Mouse (Mus musculus) heart, postnatal 25 days (tissue): ENCODE measurements at regions not wholly inside any gene's neighbourhood (a gene's known extent, or its start where the extent isn't known, plus 50 kb on each side); places are given as distances from the start of the nearest gene placed in this dataset.
"Not testable (repeated sequence)": the region's sequence is repeated elsewhere in the genome, so short reads cannot be mapped to it uniquely, and the experiment has no call there.

Experiments
- DNase-seq: peaks from one replicate; pipeline ENCODE4 v3.0.0; 2022; ENCODE audit warnings: low spot score
- intact Hi-C: fragments of 180-260 bp; cut with DNase I; formaldehyde crosslinking; loops from one replicate; pipeline ENCODE4 v1.15.1; 2025

DNA sequence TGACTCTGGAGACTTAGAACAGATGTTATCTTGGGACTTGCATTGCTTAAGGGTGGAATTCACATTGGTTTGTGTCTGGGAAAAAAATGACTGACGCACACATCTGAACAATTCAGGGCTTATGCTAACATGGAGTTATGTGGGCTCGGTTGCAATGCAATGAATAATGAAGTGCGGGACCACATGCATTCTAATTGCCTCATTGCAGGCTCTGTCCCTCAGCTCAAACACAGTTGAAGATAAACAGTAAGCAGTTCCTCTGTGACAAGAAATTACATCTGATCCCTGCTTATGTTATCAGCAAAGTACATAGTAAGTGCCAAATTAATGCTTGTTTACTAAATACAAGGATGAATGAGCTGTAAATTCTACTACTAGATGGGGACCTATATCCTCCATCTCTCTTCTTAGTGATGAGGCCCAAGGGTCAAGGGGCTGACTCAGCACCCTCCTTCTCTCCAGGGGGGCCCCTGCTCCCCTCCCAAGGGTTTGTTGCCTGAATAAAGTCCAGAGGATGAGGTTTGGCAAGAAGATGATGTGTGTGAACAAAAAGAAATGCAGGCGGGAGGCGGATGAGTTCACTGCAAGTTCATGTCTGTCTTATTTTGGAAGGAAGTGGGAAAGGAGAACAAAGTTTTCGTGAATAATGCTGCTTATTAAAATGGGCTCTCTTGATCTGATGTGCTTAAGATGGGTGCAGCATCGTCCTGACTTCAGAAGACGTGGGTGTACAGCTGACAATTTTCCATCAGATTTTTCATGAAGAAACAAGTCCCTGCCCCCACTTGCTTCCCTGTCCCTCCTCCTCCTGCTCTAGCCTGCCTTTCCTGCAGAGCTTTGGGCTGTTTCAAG lies 533.1 kb downstream of the Shisa9 start:
- intact Hi-C loops = no loop called here
- no peak for DNase-seq

DNA sequence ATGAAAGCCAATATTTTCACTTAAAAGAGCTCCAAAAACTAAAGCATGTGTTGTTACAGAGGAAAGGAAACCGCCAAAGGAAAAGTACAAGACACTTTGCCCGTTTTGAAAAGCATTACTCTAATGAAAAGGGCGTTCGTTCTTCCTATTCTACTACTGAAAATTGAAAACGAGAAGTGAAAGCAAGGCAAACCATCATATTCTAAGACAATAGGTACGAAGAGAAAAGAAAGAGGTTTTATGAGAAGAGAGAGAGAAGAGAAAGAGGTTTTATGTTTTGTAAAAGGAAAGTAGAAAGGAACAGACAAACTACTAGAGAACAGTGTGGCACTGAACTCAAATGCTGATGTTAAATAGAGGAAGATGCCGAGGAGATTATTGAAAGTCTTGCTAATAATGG lies 534.4 kb downstream of the Shisa9 start:
- intact Hi-C loops = no loop called here
- no peak for DNase-seq

DNA sequence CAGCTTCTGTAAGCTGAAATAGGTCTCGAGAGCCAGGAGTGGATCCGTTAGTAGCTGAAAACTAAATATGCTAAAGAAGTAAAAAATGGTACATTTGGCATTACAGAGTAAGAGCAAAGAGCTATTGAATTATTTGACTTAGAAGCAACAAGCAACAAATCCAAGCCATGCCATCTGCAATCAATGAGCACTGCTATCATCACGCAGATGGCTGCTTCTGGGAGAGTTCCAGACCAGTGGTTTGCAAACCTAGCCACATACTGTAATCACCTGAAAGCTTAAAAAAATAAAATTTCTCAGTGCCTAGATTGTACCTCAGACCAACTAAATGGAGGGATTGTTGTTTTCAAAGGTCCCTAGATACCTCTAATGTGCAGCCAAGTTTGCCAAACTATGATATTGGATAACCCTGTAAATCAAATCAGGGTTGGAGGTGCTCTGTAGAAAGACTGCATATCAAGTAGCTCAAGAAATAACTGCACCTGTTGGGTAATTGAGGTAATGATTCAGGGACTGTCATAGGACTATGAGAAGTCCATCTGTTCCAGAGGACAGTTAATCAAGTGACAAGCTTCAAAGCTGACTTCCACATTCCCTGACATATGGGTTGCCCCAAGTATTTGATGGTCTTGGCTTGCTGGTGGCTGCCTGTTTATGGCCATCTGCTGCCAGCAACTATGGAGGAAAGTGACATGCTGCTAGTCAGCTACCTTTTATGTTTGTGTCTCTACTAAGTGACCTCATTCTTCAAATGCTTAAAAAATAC lies 538.0 kb downstream of the Shisa9 start:
- intact Hi-C loops = no loop called here
- DNase-seq = no peak

DNA sequence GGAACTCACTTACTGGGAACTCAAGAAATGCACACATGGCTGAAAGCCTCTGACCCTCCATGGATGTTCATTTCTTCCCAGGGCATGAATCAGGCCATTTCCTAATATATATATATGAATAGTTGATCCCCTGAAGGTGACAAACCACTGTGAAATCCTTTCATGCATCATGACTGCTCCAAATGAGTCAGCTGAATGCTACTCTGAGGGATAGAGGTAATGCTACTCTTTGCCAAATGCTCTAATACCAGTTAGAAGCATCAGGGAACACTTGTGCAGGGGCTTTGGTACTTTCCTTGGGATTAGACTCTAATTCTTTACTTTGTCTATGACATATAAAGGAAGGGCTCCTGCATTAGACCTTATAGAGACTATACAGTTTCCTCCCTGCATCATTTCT lies 561.0 kb upstream of the Ercc4 start:
- DNase-seq = no peak
- intact Hi-C loops = no loop called here

GRCm38 (mm10) chr16:12588889-12589288 lies 520.6 kb upstream of the Ercc4 start:
- intact Hi-C loops = no loop called here

GRCm38 (mm10) chr16:12608259-12608658 lies 501.2 kb upstream of the Ercc4 start:
- intact Hi-C loops = no loop called here
- DNase-seq = no peak

More at GRCm38 (mm10) chr16:12588889-12589288, 520.6 kb upstream of the Ercc4 start:
- no peak for DNase-seq

DNA sequence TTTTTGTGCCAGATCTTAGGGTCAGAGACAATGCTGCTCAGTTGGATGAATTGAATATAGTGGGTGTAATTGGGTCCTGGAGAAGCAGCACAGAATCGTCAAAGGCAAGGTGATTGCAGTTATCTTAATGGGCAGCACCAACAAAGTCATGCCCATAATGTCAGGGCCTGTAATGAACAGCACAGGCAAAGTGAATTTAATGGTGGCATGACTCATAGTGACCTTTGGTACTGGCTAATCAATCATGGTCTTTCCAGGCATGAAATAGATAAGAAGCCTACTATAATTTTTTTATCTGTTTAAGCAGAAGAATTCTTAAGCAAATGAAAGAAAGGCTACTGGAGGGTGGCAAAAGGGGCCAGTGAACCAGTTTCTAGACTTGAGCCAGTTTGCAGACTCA lies 498.4 kb upstream of the Ercc4 start:
- DNase-seq = no peak
- intact Hi-C loops = no loop called here

DNA sequence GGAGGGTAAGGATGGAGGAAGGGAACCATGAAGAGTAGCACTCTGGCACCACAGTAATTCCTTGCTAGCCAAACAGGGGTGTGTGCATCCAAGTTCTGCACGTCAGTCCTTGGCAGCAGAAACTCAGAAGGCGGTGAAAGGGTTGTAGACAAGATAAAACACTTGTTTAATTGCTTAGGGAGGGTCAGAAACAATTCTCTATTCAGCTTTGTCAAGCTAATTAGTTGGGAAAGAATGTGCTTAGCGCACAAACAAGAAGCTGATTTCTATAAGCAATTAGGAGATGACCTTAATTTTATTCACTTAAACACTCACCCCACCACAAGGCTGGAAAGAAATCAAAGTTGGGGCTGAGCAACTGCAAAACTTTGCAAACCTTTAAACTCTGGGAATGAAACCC lies 491.7 kb upstream of the Ercc4 start:
- DNase-seq = no peak

GRCm38 (mm10) chr16:12632533-12632932 lies 477.0 kb upstream of the Ercc4 start:
- intact Hi-C loops = no loop called here
- DNase-seq = no peak

More for the DNA sequence above, 491.7 kb upstream of the Ercc4 start:
- intact Hi-C loops = no loop called here

GRCm38 (mm10) chr16:12638971-12639640 lies 470.4 kb upstream of the Ercc4 start:
- intact Hi-C loops = no loop called here
- no peak for DNase-seq

DNA sequence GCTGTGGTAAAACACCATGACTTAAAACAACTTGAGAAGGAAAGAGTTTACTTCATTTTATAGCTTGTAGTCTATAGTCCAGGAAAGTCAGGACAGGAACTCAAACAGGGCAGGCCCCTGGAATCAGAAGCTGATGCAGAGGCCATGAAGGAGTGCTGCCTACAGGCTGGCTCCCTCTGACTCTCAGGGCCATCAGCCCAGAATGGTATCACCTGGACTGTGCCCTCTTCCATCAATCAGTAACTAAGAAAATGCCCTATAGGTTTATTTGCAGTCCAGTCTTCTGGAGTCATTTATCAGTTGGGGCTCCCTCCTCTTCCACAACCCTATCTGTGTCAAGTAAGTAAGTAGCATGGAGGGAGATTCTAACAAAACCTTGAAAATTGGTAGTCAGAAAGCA lies 466.4 kb upstream of the Ercc4 start:
- no peak for DNase-seq
- intact Hi-C loops = no loop called here

DNA sequence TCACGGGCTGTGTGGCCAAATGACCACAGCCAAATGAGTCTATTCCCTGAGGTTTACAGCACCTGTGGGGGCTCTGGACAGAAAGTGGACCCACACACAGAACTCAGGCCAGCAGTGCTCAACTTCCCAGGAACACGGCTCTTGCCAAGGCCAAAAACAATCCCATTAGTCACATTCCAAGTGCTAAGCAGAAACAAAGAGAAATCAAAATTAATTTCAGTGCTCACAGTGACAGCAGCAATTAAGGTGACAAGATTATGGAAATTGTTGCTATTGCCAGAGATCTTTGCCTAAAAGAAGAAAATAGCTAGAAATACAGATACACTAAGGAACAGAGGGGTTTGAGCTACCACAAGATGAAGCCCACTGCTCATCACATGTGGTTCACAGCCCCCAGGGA lies 464.9 kb upstream of the Ercc4 start:
- intact Hi-C loops = no loop called here
- DNase-seq = no peak

GRCm38 (mm10) chr16:12652180-12652579 lies 457.3 kb upstream of the Ercc4 start:
- DNase-seq = no peak
- intact Hi-C loops = loop anchor here (10.0 kb wide), 1 partner anchor 373 kb away; no protein-coding TSS in a partner anchor

DNA sequence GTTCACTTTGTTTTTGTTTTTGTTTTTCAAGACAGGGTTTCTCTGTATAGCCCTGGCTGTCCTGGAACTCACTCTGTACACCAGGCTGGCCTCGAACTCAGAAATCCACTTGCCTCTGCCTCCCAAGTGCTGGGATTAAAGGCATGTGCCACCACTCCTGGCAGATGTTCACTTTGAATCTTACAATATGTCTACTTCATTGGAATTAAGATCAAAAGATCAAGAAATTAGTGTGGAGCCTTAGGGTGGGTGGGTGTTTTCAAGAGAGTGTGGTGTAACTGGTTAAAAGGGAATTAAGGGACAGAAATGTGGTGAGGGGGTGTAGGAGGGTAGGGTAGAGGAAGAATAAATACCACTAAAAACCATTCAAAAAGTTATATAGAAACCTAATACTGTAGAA lies 435.8 kb upstream of the Ercc4 start:
- DNase-seq, intact Hi-C loops: not testable (repeated sequence)

DNA sequence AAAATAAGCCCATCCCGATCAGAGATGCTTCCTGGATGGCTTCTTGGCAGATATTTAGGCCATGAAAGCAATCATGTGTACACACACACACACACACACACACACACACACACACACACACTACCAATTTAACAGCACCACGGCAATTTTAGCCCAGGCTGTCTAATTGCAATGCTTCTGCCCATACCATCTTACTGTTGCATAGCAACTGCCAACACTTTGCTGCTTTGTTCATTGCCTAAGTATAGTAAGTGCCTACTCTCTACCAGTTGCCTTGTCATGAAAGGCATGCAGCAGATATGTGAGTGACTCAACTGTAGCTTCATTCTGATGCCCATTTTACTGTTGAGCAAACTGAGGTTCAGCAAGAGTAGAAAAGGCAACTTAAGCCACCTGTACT lies 428.0 kb upstream of the Ercc4 start:
- DNase-seq = no peak
- intact Hi-C loops = no loop called here

DNA sequence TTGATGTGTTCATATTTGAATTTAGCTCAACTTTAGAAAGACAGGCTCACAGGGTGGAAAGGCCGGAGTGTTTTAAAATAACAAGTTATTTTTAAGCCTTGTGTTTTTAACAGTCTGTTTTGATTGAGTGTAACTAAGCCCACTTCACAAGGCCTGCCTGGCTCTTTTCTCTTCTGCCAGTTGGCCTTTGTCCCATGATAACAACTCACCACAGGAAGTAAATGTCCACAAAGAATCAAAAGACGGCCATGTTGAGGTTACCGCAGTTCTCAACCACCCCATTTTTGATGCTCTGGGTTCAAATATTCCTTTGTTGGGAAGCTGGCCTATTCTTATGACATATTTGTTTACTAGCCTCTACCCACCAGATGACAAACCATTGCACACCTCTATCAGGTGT lies 423.7 kb upstream of the Ercc4 start:
- intact Hi-C loops = no loop called here
- DNase-seq = no peak

DNA sequence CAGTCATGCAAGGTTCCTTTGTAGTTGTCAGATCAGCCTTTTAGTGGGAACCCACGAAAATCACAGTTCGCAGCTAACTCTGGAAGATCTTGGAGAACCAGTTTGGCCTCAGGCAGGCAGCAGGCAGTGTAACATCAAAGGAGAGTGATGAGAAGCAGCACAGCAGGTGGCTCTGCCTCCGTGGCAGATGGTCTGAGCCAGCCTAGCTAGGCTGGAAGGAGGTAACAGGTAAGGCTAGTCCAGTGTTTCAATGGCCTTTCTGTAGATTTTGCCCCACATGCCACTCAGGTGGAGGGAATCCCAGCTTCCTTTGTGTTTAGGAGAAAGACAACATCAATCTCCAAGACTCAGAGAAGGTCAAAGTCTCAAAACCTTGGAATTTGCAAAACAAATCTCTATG lies 417.7 kb upstream of the Ercc4 start:
- intact Hi-C loops = no loop called here
- DNase-seq = no peak

DNA sequence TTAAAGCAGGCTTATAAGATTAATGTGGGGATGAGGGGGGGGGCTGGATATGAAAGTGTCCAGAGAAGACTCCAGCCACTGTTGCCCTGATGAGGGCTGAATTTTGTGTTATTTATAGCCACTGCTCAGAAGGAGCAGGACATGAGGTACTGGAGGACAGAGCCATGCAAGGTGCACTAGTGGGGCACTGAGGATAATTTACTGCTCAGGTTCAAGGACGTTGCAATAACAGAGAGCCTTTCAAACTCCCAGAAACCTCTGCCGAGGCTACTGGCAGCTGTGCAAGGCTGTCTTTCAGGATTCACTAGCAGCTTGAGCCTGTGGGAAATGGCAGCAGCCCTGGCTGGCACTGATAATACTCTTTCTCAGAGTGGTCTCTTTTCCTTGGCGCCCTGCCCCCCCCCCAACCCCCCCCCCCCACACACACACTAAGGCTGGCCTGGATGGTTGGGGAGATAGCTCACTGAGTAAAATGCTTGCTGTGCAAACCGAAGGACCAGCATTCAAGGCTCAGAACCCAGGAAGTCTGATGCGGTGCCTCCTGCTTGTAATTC lies 416.7 kb upstream of the Ercc4 start:
- DNase-seq = no peak
- intact Hi-C loops = no loop called here

GRCm38 (mm10) chr16:12693346-12693745 lies 416.1 kb upstream of the Ercc4 start:
- DNase-seq = no peak
- intact Hi-C loops = no loop called here

DNA sequence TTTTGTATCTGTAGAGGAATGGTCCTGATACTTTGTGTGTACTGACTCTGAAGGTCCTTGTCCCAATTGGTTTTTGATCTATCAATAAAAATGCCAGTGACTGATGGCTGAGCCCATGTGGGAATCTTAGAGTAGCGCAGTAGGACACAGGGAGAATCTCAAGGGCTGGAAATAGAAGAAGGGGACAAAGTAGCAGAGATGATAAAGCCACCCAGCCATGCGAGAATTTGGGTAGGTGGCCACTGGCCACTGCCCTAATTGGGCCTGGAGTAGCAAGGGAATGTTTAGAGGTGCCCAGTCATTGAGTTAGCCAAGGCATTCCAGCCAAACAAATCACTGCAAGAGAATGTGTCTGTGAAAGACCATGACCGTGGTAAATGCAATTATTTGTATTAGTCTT lies 414.8 kb upstream of the Ercc4 start:
- DNase-seq = no peak
- intact Hi-C loops = no loop called here
